Mouse (Mus musculus): ENCODE data around the gene Klhdc4. TPM values are rescaled to one million over a fixed set of nuclear protein-coding genes. Genes with fewer than 3 reads are reported as not detected.
A peak's percentile ranks its signal among the peaks of the same experiment; 100 is the strongest.

The Klhdc4 gene
- polyA plus RNA-seq, 1 experiment from 2014 or later: 40.6 TPM

DNA sequence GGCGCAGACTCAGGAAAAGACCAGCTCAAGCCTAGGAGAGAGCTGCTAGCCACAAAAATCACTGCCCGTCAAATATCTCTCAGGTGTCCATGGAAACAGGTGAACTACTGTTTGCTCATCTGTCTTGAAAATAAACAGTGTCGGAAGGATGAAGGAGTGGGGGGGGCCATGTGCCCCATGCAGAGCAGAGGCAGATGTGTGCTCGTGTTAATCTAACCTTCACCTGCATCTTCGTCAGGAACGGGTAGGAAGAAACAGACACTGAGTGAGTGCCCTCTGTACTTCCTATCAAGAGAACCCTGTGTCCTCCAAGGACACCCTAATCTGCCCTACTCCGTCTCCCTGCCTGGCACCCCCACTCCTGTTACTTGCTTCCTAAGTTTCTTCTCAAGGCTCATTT, 22.3 kb upstream of the Klhdc4 start:
- Histone ChIP-seq H3K36me3 (replicated peaks; ENCODE audit: control insufficient read depth, insufficient read depth) (no peaks in the 10 kb centered on the region), H3K9me3 (ENCODE audit: control insufficient read depth, low read length) (no peaks in the 10 kb centered on the region), H3K27me3 (ENCODE audit: control insufficient read depth, insufficient read depth, low read length) (0 out of 2 replicates have a peak, but pooled peaks cover 3% of the 10 kb centered on the region), H3K27ac (no peak overlapping the region), H3K9ac (0 out of 2 replicates have a peak overlapping the region, but pooled peaks have one; percentile 29), H3K4me2 (replicated peaks) (no peak overlapping the region), H3K4me3 (replicated peaks; ENCODE audit: low read length) (no peak overlapping the region), H3K4me1 (replicated peaks; ENCODE audit: control insufficient read depth, insufficient read depth, low read length) (peaks cover 4% of the 10 kb centered on the region; the same call in 1 of the 2 replicates)
- ATAC-seq (ENCODE audit: low FRiP score) (no peak), DNase-seq (ENCODE audit: low spot score) (no peak)
- WGBS: 48% methylated on average over 7 of the region's 7 CpGs

DNA sequence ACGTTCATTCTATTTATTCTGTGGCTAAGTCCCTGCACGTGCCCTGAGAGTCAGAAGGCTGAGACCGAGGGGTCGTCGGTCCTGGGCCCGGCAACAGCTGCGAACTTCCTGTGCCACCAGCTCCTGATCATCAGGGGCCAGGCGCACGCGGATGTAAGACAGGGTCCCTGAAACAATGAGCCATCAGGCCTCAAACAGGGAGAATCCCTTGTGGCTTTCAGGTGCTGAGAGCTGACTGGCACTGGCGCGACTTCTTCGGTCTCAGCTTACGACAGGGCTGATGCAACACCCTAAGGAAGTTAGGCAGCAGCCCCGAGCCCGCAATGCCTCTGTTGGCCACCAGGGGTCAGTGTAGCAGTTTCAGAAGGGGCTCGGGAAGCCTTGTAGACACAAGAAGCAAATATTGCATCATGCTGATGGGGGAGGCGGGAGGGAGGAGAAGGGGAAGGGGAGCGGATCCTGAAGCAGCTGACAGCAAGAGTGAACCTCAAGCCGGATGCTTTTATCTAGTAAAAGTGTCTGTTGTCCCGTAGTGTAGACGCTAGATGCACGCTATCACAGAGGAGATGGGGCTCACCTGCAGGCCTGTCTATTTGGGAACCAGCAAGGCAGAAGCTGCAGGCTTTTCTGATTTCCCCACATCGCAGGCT, 21.6 kb upstream of the Klhdc4 start:
- H3K4me1 ChIP-seq (replicated peaks; ENCODE audit: control insufficient read depth, insufficient read depth, low read length): peaks cover 4% of the 10 kb centered on the region; the same call in 1 of the 2 replicates
- peak overlapping the region; percentile 43 for H3K4me2 ChIP-seq (replicated peaks)
- DNase-seq (ENCODE audit: low spot score): peak; percentile 99
- 0 out of 2 replicates have a peak, but pooled peaks cover 3% of the 10 kb centered on the region for H3K27me3 ChIP-seq (ENCODE audit: control insufficient read depth, insufficient read depth, low read length)
- no peak overlapping the region for H3K27ac ChIP-seq
- H3K4me3 ChIP-seq (replicated peaks; ENCODE audit: low read length): no peak overlapping the region
- 5% methylated on average over 24 of the region's 24 CpGs for WGBS
- H3K9ac ChIP-seq: peak overlapping the region; percentile 42
- peak; percentile 76 for ATAC-seq (ENCODE audit: low FRiP score)
- no peaks in the 10 kb centered on the region for H3K9me3 ChIP-seq (ENCODE audit: control insufficient read depth, low read length)
- H3K36me3 ChIP-seq (replicated peaks; ENCODE audit: control insufficient read depth, insufficient read depth): no peaks in the 10 kb centered on the region

DNA sequence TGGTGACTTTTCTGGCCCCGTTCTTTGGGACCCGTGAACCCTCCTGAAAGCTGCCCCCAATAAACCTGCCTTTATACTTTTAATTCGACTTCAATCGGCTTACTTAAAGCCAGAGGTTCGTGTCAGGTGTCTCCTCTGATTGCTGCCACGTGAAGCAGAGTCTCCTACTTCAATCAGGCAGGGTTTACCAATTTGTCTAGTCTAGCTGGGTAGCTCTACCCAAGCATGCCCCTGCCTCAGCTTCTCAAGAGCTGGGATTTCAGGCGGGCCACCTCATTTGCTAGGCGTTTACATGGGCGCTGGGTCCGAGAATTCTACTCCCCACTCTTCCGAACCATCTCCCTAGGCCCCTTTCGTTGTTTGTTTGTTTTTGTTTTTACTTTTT, 21.1 kb upstream of the Klhdc4 start:
- 45% methylated on average over 12 of the region's 12 CpGs for WGBS
- 0 out of 2 replicates have a peak, but pooled peaks cover 3% of the 10 kb centered on the region for H3K27me3 ChIP-seq (ENCODE audit: control insufficient read depth, insufficient read depth, low read length)
- DNase-seq (ENCODE audit: low spot score) (no peak), ATAC-seq (ENCODE audit: low FRiP score) (no peak)
- peak overlapping the region; percentile 42 for H3K9ac ChIP-seq
- peak overlapping the region; percentile 43 for H3K4me2 ChIP-seq (replicated peaks)
- H3K4me1 ChIP-seq (replicated peaks; ENCODE audit: control insufficient read depth, insufficient read depth, low read length): peaks cover 4% of the 10 kb centered on the region; the same call in 1 of the 2 replicates
- H3K27ac ChIP-seq: no peak overlapping the region
- H3K4me3 ChIP-seq (replicated peaks; ENCODE audit: low read length): no peak overlapping the region
- H3K9me3 ChIP-seq (ENCODE audit: control insufficient read depth, low read length): no peaks in the 10 kb centered on the region
- no peaks in the 10 kb centered on the region for H3K36me3 ChIP-seq (replicated peaks; ENCODE audit: control insufficient read depth, insufficient read depth)

DNA sequence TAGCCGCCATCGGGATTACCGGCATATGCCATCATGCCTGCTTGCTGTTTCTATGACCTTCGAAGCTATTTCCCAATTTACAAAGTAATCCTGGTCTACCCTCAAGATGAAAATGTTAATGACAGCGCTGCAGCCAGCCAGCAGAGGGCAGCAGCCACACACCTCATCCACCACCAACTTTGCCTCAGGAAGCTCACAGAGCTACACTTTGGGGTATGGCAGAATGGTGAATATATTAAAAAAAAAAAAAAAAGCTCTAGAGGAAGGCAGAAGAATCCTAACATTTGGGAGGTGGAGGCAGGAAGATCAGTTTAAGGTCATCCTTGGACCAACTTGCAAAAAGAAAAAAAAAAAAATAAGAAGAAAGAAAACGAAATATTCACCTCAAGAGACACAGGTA, 20.6 kb upstream of the Klhdc4 start:
- no peaks in the 10 kb centered on the region for H3K9me3 ChIP-seq (ENCODE audit: control insufficient read depth, low read length)
- DNase-seq (ENCODE audit: low spot score) (peak; percentile 86), ATAC-seq (ENCODE audit: low FRiP score) (no peak)
- peaks cover 4% of the 10 kb centered on the region; the same call in 1 of the 2 replicates for H3K4me1 ChIP-seq (replicated peaks; ENCODE audit: control insufficient read depth, insufficient read depth, low read length)
- H3K27me3 ChIP-seq (ENCODE audit: control insufficient read depth, insufficient read depth, low read length): 0 out of 2 replicates have a peak, but pooled peaks cover 3% of the 10 kb centered on the region
- 14% methylated on average over 6 of the region's 6 CpGs for WGBS
- H3K9ac ChIP-seq: no peak overlapping the region
- no peak overlapping the region for H3K4me3 ChIP-seq (replicated peaks; ENCODE audit: low read length)
- H3K36me3 ChIP-seq (replicated peaks; ENCODE audit: control insufficient read depth, insufficient read depth): no peaks in the 10 kb centered on the region
- no peak overlapping the region for H3K4me2 ChIP-seq (replicated peaks)
- no peak overlapping the region for H3K27ac ChIP-seq

DNA sequence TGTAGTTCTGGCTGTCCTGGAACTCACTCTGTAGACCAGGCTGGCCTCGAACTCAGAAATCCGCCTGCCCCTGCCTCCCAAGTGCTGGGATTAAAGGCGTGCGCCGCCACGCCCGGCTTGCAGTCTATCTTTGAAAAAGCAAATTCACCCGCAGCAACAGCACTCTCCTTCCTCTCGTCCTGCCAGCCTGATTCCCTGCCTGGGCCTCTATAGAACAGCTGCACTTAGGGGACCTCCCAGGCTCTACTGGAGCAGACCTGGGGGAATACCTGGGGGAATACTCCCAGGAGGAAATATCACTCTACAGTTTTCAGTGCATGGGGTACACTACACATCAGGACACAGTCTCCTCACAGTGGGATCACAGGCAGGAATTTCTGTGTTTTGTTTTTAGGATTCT, 19.9 kb upstream of the Klhdc4 start:
- Histone ChIP-seq H3K27me3 (ENCODE audit: control insufficient read depth, insufficient read depth, low read length) (0 out of 2 replicates have a peak, but pooled peaks cover 3% of the 10 kb centered on the region), H3K9ac (no peak overlapping the region), H3K27ac (no peak overlapping the region), H3K9me3 (ENCODE audit: control insufficient read depth, low read length) (no peaks in the 10 kb centered on the region), H3K4me2 (replicated peaks) (no peak overlapping the region), H3K4me3 (replicated peaks; ENCODE audit: low read length) (no peak overlapping the region), H3K36me3 (replicated peaks; ENCODE audit: control insufficient read depth, insufficient read depth) (no peaks in the 10 kb centered on the region), H3K4me1 (replicated peaks; ENCODE audit: control insufficient read depth, insufficient read depth, low read length) (peaks cover 4% of the 10 kb centered on the region; the same call in 1 of the 2 replicates)
- no peak for DNase-seq (ENCODE audit: low spot score)
- 72% methylated on average over 9 of the region's 9 CpGs for WGBS
- no peak for ATAC-seq (ENCODE audit: low FRiP score)

DNA sequence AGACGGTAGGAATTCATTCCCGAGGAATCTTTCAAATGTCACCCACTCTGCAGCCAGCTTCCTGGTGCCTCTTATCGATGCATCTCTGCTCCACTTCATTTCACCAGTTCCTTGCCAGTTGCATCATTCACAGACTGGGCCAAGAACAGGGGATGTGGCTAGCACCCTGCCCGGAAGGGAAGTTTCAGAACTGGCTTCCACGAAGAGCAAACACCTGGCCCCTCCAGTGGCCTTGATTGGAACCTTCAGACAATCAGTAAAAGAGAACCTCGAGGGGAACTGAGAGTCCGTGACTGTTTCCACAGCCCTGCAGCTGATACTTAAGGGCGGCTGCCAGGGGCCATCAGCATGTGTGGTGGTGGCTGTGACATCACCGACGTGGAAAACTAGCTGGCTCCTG, 19.1 kb upstream of the Klhdc4 start:
- WGBS: 78% methylated on average over 10 of the region's 10 CpGs
- Histone ChIP-seq H3K9ac (no peak overlapping the region), H3K4me2 (replicated peaks) (no peak overlapping the region), H3K36me3 (replicated peaks; ENCODE audit: control insufficient read depth, insufficient read depth) (no peaks in the 10 kb centered on the region), H3K9me3 (ENCODE audit: control insufficient read depth, low read length) (no peaks in the 10 kb centered on the region), H3K4me1 (replicated peaks; ENCODE audit: control insufficient read depth, insufficient read depth, low read length) (peaks cover 4% of the 10 kb centered on the region; the same call in 1 of the 2 replicates), H3K27ac (no peak overlapping the region), H3K4me3 (replicated peaks; ENCODE audit: low read length) (no peak overlapping the region), H3K27me3 (ENCODE audit: control insufficient read depth, insufficient read depth, low read length) (0 out of 2 replicates have a peak, but pooled peaks cover 3% of the 10 kb centered on the region)
- ATAC-seq (ENCODE audit: low FRiP score) (no peak), DNase-seq (ENCODE audit: low spot score) (no peak)

DNA sequence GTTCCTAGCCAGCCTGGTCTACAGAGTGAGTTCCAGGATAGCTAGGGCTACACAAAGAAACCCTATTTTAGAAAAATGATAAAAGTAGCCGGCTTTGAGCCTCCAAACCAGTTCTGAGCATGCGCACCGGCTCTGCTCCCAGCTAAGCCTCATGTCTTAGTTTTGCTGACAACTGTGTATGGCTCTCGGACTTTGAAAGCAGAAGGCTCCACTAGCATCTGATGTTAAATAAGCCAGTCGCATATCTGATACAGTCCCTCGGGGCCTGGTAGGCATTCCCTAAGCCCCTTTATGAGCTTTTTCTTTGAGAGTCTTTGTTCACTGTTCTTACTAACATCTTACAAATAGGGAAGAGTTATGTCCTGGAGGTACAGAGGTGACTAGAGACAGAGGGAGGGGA, 18.6 kb upstream of the Klhdc4 start:
- no peaks in the 10 kb centered on the region for H3K36me3 ChIP-seq (replicated peaks; ENCODE audit: control insufficient read depth, insufficient read depth)
- 73% methylated on average over 6 of the region's 6 CpGs for WGBS
- H3K27ac ChIP-seq: no peak overlapping the region
- H3K4me1 ChIP-seq (replicated peaks; ENCODE audit: control insufficient read depth, insufficient read depth, low read length): peaks cover 4% of the 10 kb centered on the region; the same call in 1 of the 2 replicates
- H3K4me2 ChIP-seq (replicated peaks): no peak overlapping the region
- 0 out of 2 replicates have a peak, but pooled peaks cover 3% of the 10 kb centered on the region for H3K27me3 ChIP-seq (ENCODE audit: control insufficient read depth, insufficient read depth, low read length)
- no peaks in the 10 kb centered on the region for H3K9me3 ChIP-seq (ENCODE audit: control insufficient read depth, low read length)
- no peak for ATAC-seq (ENCODE audit: low FRiP score)
- no peak overlapping the region for H3K9ac ChIP-seq
- DNase-seq (ENCODE audit: low spot score): no peak
- no peak overlapping the region for H3K4me3 ChIP-seq (replicated peaks; ENCODE audit: low read length)

DNA sequence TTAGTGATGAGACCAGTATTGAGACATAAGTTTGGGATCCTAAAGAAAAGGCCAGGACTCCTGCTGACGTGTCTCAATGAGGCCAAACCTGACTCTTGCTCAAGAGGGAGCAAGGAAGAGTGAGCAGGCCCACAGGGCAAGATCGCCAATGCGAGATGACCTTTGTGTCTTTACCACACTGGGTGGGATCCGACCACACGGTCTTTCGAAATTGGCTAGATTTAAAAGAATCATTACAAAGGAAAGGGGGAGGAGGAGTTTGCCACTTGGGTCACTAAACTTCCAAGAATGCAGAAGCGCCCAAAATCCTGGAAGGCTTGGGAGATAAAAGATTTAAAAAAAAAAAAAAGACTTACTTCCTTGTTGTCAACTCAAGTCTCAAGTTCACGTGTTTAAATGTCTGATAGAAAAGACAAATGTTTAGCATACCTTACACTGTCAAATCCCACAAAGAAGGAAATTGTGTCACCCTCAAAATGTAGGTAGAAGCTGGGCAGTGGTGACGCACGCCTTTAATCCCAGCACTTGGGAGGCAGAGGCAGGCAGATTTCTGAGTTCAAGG, 18.0 kb upstream of the Klhdc4 start:
- Histone ChIP-seq H3K4me1 (replicated peaks; ENCODE audit: control insufficient read depth, insufficient read depth, low read length) (peaks cover 4% of the 10 kb centered on the region; the same call in 1 of the 2 replicates), H3K27me3 (ENCODE audit: control insufficient read depth, insufficient read depth, low read length) (0 out of 2 replicates have a peak, but pooled peaks cover 3% of the 10 kb centered on the region), H3K4me3 (replicated peaks; ENCODE audit: low read length) (no peak overlapping the region), H3K27ac (no peak overlapping the region), H3K9ac (no peak overlapping the region), H3K36me3 (replicated peaks; ENCODE audit: control insufficient read depth, insufficient read depth) (no peaks in the 10 kb centered on the region), H3K4me2 (replicated peaks) (no peak overlapping the region), H3K9me3 (ENCODE audit: control insufficient read depth, low read length) (no peaks in the 10 kb centered on the region)
- no peak for ATAC-seq (ENCODE audit: low FRiP score)
- DNase-seq (ENCODE audit: low spot score): no peak
- WGBS: 70% methylated on average over 10 of the region's 10 CpGs

DNA sequence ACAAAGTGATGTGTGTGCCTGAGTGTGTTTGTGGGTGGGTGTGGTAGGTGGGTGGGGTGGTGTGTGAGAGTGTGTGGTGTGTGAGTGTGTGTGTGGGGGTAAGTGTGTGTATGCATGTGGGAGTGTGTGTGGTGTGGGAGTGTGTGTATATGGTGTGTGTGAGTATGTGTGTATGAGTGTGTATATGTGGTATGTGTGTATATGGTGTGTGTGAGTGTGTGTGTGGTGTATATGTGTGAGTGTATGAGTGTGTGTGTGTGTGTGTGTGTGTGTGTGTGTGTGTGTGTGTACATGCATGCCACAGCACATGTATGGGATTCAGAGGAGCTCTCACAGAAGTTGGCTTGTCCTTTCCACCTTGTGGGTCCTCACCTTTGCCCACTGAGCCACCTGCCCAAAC, 17.4 kb upstream of the Klhdc4 start:
- Histone ChIP-seq H3K4me2 (replicated peaks) (no peak overlapping the region), H3K27me3 (ENCODE audit: control insufficient read depth, insufficient read depth, low read length) (0 out of 2 replicates have a peak, but pooled peaks cover 3% of the 10 kb centered on the region), H3K9me3 (ENCODE audit: control insufficient read depth, low read length) (no peaks in the 10 kb centered on the region), H3K36me3 (replicated peaks; ENCODE audit: control insufficient read depth, insufficient read depth) (no peaks in the 10 kb centered on the region), H3K4me1 (replicated peaks; ENCODE audit: control insufficient read depth, insufficient read depth, low read length) (peaks cover 4% of the 10 kb centered on the region; the same call in 1 of the 2 replicates), H3K9ac (no peak overlapping the region), H3K27ac (no peak overlapping the region), H3K4me3 (replicated peaks; ENCODE audit: low read length) (no peak overlapping the region)
- ATAC-seq (ENCODE audit: low FRiP score): no peak
- DNase-seq (ENCODE audit: low spot score): no peak

Measured in hindbrain, embryonic 14.5 days (tissue).